Mouse (Mus musculus) liver, embryonic 14.5 days (tissue): ENCODE results near the gene Rapgef4. TPM values are rescaled to one million over a fixed set of nuclear protein-coding genes. Genes with fewer than 3 reads are reported as not detected.

ENCODE experiments used
- ATAC-seq: fragments of 200-750 bp; cut with Nextera tagmentation; 2 replicates; pipeline ENCODE4 v1.8.0; 2017; ENCODE audit warnings: moderate number of reproducible peaks, mild to moderate bottlenecking, moderate library complexity; ENCODE audit not compliant: insufficient read depth
- DNase-seq, 3 experiments: peaks; one replicate each; pipeline ENCODE4 v3.0.0-alpha.2; 2012 to 2013; ENCODE audit warnings: low read depth in 3 of 3, low spot score in 3 of 3
- H3K27ac ChIP-seq: fragments of 300-500 bp; sonication (generic); 2 replicates; pipeline ENCODE4 v1.5.1; 2014; ENCODE audit warnings: moderate library complexity, mild to moderate bottlenecking, control low read depth, inconsistent platforms
- H3K27me3 ChIP-seq: fragments of 300-500 bp; sonication (generic); 2 replicates; pipeline ENCODE4 v1.6.1; 2014; ENCODE audit warnings: mild to moderate bottlenecking, low read length, moderate library complexity; ENCODE audit not compliant: control insufficient read depth, insufficient read depth
- H3K36me3 ChIP-seq: fragments of 300-500 bp; sonication (generic); replicated peaks from 2 replicates; pipeline ENCODE4 v1.6.1; 2014; ENCODE audit warnings: low read depth; ENCODE audit not compliant: control insufficient read depth, insufficient read depth
- H3K4me1 ChIP-seq, 2 experiments: fragments of 200-500 bp in 1 of 2; fragments of 300-500 bp in 1 of 2; sonication (generic) in 1 of 2; replicated peaks; 2 replicates each; pipeline ENCODE4 v1.6.1; 2012 to 2014; ENCODE audit warnings: antibody characterized with exemption in 1 of 2, inconsistent platforms in 1 of 2, low read length in 1 of 2; ENCODE audit not compliant: control insufficient read depth in 2 of 2, insufficient read depth in 2 of 2
- H3K4me2 ChIP-seq: fragments of 300-500 bp; sonication (generic); 2 replicates; pipeline ENCODE4 v1.6.1; 2014; ENCODE audit warnings: low read depth, mild to moderate bottlenecking, control low read depth, moderate library complexity
- H3K4me3 ChIP-seq, 2 experiments: fragments of 200-500 bp in 1 of 2; fragments of 300-500 bp in 1 of 2; sonication (generic) in 1 of 2; 2 replicates each; pipeline ENCODE4 v1.5.1; 2012 to 2014; ENCODE audit warnings: low read depth in 2 of 2, low read length in 2 of 2, mild to moderate bottlenecking in 2 of 2, control low read depth in 1 of 2, inconsistent platforms in 1 of 2, moderate library complexity in 1 of 2; ENCODE audit not compliant: insufficient read depth in 1 of 2
- H3K9ac ChIP-seq: fragments of 300-500 bp; sonication (generic); replicated peaks from 2 replicates; pipeline ENCODE4 v1.6.1; 2014; ENCODE audit warnings: mild to moderate bottlenecking, control low read depth, moderate library complexity
- H3K9me3 ChIP-seq: fragments of 300-500 bp; sonication (generic); 2 replicates; pipeline ENCODE4 v1.6.1; 2016; ENCODE audit warnings: low read length, mixed read lengths; ENCODE audit not compliant: control insufficient read depth
- CTCF ChIP-seq: IDR thresholded peaks from 2 replicates; pipeline ENCODE4 v1.5.1; 2016; ENCODE audit warnings: antibody characterized with exemption, low read depth, control low read depth
- EP300 ChIP-seq: IDR thresholded peaks from 2 replicates; pipeline ENCODE4 v1.6.1; 2016; ENCODE audit warnings: antibody characterized with exemption, low read depth
- WGBS: fragments of 180-500 bp; shearing (Covaris S2); extraction: QIAGEN DNeasy Blood & Tissue Kit; methylation state at CpG from one replicate; pipeline ENCODE4 v1.1.7; 2014; ENCODE audit not compliant: insufficient replicate concordance; 5-methylcytosine and 5-hydroxymethylcytosine counted together
- polyA plus RNA-seq, 2 experiments: library from polyadenylated mRNA; depleted of rRNA in 1 of 2; stranded (reverse) in 1 of 2; unstranded in 1 of 2; fragments of >200 nt; fragmentation: Nextera tagmentation in 1 of 2; extraction: Ambion mirVana in 1 of 2; gene quantifications; 2 replicates each; pipeline versions ENCODE4 v1.2.1 to v1.2.3; 2012 to 2014

Gene Rapgef4
- polyA plus RNA-seq, 2 experiments: 2.2 to 4.2 TPM

- no peak overlapping the region for H3K4me2 ChIP-seq
- no peak overlapping the region for H3K9ac ChIP-seq
- H3K27ac ChIP-seq: no peak overlapping the region
- ATAC-seq (no peak), DNase-seq (no peak)
- 56% methylated on average over 3 of the region's 3 CpGs for WGBS
- TF ChIP-seq EP300 (no peak), CTCF (no peak)
- no peaks in the 10 kb centered on the region for H3K36me3 ChIP-seq
- H3K4me3 ChIP-seq: no peak overlapping the region
- H3K9me3 ChIP-seq: no peaks in the 10 kb centered on the region
- no peaks in the 10 kb centered on the region for H3K27me3 ChIP-seq
- H3K4me1 ChIP-seq: no peaks in the 10 kb centered on the region
These were observed 111.0 kb downstream of the Rapgef4 start for GRCm38 (mm10) chr2:72092046-72092445.

GRCm38 (mm10) chr2:72093402-72094037 lies 112.5 kb downstream of the Rapgef4 start:
- no peak for DNase-seq
- ATAC-seq: no peak
- no peak overlapping the region for H3K27ac ChIP-seq
- no peaks in the 10 kb centered on the region for H3K27me3 ChIP-seq
- H3K4me1 ChIP-seq: no peaks in the 10 kb centered on the region
- H3K9ac ChIP-seq: no peak overlapping the region
- TF ChIP-seq EP300 (no peak), CTCF (no peak)
- no peaks in the 10 kb centered on the region for H3K36me3 ChIP-seq
- H3K4me3 ChIP-seq: no peak overlapping the region
- no peaks in the 10 kb centered on the region for H3K9me3 ChIP-seq
- WGBS: 75% methylated on average over 20 of the region's 20 CpGs
- H3K4me2 ChIP-seq: no peak overlapping the region

- Histone ChIP-seq H3K4me2 (no peak overlapping the region), H3K36me3 (no peaks in the 10 kb centered on the region), H3K4me1 (no peaks in the 10 kb centered on the region), H3K4me3 (no peak overlapping the region), H3K27me3 (no peaks in the 10 kb centered on the region), H3K9ac (no peak overlapping the region), H3K27ac (no peak overlapping the region), H3K9me3 (no peaks in the 10 kb centered on the region)
- ATAC-seq (no peak), DNase-seq (no peak)
- TF ChIP-seq CTCF: no peak
- no peak for TF ChIP-seq EP300
- WGBS: 73% methylated on average over 8 of the region's 8 CpGs
These were observed 113.0 kb downstream of the Rapgef4 start for GRCm38 (mm10) chr2:72094038-72094437.

GRCm38 (mm10) chr2:72094446-72094845 lies 113.4 kb downstream of the Rapgef4 start:
- Histone ChIP-seq H3K4me2 (no peak overlapping the region), H3K36me3 (no peaks in the 10 kb centered on the region), H3K9me3 (no peaks in the 10 kb centered on the region), H3K27ac (no peak overlapping the region), H3K4me3 (no peak overlapping the region), H3K4me1 (no peaks in the 10 kb centered on the region), H3K9ac (no peak overlapping the region), H3K27me3 (no peaks in the 10 kb centered on the region)
- ATAC-seq (no peak), DNase-seq (no peak)
- 69% methylated on average over 7 of the region's 7 CpGs for WGBS
- no peak for TF ChIP-seq CTCF
- no peak for TF ChIP-seq EP300

- H3K4me1 ChIP-seq: no peaks in the 10 kb centered on the region
- H3K4me2 ChIP-seq: no peak overlapping the region
- no peaks in the 10 kb centered on the region for H3K9me3 ChIP-seq
- WGBS: 49% methylated on average over 6 of the region's 6 CpGs
- no peaks in the 10 kb centered on the region for H3K36me3 ChIP-seq
- ATAC-seq: no peak
- H3K9ac ChIP-seq: no peak overlapping the region
- H3K4me3 ChIP-seq: no peak overlapping the region
- no peaks in the 10 kb centered on the region for H3K27me3 ChIP-seq
- no peak overlapping the region for H3K27ac ChIP-seq
- DNase-seq: no peak
- TF ChIP-seq CTCF: no peak
- no peak for TF ChIP-seq EP300
These were observed 114.0 kb downstream of the Rapgef4 start for GRCm38 (mm10) chr2:72095002-72095401.
